Mouse (Mus musculus) adrenal gland, adult 8-10 months (tissue): ENCODE measurements around the gene Pex12. TPM values are rescaled to one million over a fixed set of nuclear protein-coding genes. Genes with fewer than 3 reads are reported as not detected.
"Not testable (repeated sequence)": the region's sequence is repeated elsewhere in the genome, so short reads cannot be mapped to it uniquely, and the experiment has no call there.

Experiments used
- DNase-seq: peaks from one replicate; pipeline ENCODE4 v3.0.0; 2022
- total RNA-seq, 4 experiments: library from RNA; stranded (reverse); gene quantifications; 2 replicates each; pipeline ENCODE4 v1.2.4; 2022

Pex12 gene
- 10 to 100 TPM; 17.3 to 24.2 (median 20.4) TPM for total RNA-seq

DNA sequence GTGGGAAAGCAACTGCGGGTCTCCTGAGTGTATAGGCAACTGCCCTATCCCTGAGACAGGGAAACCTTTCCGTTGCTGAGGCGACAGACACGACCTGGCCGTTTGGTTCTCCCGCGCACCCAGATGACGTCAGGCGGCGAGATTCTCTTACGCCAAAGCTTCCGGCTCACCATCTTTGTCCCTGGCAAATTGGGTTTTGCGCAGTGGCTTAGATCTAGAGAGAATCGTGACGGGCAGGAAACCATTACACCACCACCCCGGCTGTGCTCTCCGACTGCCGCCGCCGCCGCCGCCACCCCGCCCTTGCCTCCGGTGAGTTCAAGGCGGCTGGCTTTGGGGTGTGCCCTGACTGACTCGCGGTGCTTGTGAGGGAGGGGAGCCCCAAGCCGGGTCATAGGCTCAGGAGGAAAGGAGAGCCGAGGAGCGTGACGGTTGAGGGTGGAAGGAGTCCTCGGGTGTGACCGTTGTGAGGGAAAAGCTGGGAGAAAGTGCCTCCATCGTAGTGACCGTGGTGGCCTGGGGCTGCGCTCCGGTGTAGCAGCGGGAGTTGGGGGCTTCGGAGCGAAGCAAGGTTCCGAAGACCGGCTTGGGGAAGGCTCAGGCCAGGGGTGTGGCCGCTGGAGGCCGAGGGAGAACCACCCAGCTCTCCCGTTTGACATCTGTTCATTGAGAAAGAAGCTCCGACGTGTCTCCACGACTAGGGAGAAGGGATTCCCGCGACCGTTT lies at the start of gene Pex12:
Pex12 (minus strand) TSS at position 61 of the 726 bp plus-strand sequence.
- peak; percentile 91 for DNase-seq

DNA sequence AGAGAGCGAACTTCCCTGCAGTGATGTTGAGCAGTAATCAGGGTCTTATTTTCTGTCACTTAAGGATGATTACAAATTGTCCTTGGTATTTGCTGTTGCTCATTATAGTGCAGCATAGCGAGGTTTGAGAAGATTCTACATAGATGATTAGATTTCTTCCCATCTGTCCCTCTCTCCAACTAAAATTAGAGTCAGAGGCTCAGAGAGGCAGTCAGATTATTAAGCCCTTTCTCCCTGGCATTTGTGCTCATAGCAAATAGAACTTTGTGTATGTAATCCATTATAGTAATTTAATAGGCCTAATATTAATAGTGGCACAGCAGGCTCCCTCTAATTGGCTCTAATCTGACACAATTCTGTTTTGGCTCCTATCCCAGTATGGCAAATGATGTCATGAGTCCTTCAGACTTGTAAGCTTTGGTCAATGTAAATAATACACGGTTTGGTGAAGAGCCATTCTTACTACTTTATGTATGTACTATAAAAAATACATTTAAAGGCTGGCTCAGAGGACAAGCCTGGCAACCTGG lies 39.4 kb upstream of the Pex12 start:
- DNase-seq, result no peak

DNA sequence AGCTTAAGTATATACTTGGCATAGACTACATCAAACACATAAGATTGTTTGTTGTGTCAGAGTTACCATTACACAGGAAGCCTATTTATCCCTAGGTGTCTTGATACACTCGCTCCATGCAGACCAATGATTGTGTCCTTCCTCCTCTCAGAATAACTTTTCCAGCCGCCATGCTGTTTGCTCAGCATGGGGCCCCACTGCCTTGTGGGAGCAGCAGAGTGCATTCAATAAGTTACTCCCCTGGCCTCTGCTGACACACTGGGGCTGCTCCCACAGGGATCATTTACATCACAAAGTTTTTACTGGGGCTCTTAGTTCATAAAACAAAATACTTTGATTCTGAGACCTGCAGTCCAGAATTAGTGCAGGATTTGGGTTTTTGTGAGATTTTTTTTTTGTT lies 37.3 kb upstream of the Pex12 start:
- no peak for DNase-seq

DNA sequence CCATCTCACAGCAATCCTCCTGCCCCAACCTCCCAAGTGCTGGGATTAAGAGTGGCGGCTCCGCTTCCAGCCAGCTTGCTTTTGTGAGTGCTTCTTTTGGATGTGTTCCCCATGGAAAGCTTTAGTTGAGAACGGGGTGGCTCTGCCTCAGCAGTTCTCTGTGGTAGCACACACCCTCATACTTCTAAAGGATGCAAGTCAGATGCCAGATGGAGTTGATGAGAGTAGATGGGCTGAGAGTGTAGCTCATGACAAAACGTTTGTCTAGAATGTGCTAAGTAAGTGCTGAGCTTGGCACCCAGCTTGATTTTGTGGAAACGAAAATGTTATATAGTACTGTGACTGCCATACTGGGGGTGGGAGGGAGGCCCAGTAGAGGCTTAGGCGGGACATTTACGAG lies 33.4 kb upstream of the Pex12 start:
- DNase-seq, result no peak

DNA sequence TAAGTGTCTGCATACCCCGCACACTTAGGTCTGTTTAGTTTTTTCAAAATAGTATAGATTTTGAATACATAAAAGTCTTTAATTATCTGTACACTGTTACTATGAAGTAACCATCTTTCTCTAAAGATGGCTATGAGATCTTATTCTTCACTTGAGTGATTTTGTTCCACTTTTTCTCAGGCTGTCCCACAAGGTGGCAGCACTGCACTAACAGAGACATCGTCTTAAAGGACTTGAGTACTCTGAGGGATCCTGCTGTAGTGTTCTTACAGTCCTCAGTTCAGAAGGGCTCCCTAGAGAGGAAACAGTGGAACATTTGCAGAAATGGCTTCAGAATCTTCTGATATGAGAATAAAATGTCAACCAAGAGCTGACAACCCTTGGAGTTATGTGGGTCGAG lies 25.0 kb upstream of the Pex12 start:
- DNase-seq, result peak; percentile 13

DNA sequence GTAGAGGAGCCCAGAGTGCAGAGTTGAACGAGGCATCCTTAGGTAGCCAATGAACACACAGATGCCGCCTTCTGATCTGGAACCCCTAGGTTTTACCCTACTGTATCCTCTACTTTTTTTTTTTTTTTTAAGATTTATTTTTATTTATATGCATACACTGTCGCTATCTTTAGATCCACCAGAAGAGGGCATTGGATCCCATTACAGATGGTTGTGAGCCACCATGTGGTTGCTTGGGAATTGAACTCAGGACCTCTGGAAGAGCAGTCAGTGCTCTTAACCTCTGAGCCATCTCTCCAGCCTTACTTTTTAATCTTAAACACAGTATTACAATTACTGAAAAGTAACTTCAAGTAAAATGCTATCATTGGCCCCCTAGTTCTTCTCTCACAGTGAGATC lies 24.3 kb upstream of the Pex12 start:
- DNase-seq, result not testable (repeated sequence)

DNA sequence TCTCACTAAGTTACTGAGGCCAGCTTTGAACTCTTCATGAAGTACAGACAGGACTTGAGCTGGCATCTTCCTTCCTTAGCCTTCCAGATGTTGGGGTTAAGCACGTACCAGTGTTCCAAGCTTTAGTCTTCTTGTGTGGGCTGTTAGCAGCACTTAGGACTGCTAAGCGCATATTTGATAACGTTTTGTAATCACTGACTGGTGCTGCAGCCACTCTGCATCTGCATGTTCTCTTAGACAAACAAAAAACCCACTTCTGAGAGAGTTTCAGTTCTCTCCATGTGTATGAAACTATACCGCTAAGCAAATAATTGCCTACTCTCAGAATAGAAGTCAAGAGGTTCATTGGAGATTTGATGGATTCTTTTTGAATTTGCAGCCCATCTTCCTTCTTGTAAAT lies 16.7 kb upstream of the Pex12 start:
- no peak for DNase-seq

DNA sequence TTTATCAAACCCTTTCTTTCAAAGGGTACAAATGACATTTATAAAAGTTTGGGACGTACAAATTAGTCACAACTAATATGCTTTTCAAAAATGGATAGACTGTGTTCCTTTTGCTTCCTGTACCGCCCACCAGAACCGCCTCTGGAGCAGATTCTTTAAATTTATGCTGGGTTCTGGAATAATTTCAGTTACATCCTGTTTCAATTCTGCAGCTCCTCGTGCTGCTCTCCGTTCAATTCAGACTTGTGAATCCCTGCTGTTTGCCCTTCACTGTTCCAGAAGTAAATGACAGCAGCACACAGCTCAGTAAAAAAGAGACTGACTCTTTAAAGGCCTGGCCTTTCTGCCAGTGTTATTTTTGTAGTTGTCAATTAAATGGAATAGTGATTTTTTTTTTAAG lies 10.1 kb upstream of the Pex12 start:
- DNase-seq, result no peak

DNA sequence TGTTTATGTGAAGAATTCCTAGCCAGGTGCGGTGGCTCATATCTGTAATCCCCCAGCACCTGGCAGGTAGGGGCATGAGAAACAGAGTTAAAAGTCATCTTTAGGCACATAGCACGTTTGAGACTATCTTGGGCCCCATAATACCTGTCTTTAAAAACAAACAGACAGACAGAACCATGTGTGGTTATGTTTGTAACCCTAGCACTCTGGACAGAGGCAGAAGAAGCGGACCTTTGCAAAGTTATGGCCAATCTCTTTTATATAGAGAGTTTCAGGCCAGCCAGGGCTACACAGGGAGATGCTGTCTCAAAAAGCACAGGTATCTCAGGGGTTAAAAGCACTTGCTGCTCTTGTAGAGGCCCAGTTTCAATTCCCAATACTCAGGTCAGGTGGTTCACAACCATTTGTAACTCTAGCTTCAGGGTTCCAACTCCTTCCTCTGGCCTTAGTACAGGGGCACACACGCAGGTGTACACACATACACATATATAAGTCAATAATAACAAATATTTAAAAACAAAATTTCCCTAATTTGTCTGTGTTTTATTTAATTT lies 4.4 kb upstream of the Pex12 start:
- no peak for DNase-seq

DNA sequence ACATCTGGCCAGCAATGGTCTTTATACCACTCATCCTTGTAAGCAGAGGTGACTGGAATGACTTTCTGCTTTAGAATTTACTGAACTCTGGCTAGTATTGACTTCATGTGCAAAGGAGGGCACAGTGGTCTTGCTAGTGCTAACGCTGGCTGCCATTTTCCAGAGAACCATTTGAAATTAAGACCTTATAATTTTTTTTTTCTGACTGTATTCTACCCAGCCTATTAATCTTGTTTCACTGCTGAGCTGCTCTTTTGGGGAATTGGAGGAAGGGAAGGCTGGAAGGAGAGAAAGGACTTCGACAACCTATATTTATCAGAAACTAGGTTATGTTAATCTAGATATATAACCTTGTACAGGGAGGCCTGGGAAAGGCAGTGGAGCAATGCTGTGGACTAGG lies 2.1 kb upstream of the Pex12 start:
- no peak for DNase-seq

DNA sequence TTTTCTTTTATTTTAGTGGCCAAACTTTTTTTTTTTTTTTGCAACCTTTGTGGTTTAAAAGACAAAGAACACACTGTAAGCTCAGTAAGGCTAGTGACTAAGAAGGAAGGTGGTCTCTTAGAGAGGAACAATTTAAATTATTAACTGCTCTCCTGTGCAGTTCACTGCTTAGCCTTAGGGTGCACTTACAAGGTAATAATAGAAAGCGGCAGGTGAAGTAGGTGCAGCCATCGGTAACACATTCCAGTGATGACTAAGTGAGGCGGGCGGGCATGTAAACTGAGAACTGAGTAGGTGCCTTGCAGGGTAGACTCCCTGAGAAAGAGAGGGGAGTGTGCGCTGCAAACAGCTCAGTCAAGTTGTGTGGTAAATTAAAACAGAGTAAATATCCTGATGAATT lies 1.4 kb upstream of the Pex12 start:
- no peak for DNase-seq

DNA sequence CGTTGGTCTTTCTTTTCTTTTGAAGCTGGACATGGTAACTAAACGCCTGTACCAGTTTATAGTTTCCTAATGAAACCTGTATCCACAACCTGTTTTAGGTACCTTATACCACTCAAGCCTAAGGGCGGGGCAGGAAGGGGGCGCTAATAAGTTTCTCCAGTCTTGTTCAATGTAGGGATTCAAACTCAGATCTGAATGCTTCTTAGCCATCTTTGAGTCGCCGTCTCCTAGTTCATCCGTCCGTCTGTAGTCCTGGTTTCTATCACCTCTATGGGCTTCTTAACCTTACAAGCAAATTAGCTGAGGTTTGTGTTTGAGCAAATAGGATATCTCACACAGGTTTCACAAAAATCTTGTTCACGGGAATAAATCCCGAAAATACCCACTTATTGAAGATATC lies 262 bp downstream of the Pex12 start:
- DNase-seq, result no peak

DNA sequence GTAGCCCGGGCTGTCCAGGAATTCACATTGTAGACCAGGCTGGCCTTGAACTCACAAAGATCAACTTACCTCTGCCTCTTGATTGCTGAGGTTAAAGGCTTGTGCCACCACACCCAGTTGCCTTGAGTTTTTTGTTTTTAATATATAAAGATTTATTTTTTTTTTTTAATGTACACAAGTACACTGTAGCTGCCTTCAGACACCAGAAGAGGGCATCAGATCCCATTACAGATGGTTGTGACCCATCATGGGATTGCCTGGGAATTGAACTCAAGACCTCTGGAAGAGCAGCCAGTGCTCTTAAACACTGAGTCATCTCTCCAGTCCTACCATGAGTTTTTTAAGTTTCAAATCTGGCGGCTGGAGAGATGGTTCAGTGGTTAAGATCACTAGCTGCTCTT lies 955 bp downstream of the Pex12 start:
- no peak for DNase-seq

DNA sequence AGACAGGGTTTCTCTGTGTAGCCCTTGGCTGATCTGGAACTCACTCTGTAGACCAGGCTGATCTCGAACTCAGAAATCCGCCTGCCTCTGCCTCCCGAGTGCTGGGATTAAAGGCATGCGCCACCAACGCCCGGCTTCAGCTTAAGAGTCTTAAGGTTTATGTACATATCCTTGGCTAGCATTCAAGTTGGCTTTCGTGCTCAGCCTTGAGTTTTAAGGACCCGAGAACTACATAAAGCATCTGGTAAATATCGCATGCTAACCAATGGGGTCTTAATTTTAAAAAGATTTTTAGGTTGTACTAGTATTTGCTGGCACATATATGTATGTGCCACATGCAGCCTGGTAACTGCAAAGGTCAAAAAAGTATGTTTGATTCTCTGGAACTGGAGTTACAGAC lies 2.7 kb downstream of the Pex12 start:
- no peak for DNase-seq

DNA sequence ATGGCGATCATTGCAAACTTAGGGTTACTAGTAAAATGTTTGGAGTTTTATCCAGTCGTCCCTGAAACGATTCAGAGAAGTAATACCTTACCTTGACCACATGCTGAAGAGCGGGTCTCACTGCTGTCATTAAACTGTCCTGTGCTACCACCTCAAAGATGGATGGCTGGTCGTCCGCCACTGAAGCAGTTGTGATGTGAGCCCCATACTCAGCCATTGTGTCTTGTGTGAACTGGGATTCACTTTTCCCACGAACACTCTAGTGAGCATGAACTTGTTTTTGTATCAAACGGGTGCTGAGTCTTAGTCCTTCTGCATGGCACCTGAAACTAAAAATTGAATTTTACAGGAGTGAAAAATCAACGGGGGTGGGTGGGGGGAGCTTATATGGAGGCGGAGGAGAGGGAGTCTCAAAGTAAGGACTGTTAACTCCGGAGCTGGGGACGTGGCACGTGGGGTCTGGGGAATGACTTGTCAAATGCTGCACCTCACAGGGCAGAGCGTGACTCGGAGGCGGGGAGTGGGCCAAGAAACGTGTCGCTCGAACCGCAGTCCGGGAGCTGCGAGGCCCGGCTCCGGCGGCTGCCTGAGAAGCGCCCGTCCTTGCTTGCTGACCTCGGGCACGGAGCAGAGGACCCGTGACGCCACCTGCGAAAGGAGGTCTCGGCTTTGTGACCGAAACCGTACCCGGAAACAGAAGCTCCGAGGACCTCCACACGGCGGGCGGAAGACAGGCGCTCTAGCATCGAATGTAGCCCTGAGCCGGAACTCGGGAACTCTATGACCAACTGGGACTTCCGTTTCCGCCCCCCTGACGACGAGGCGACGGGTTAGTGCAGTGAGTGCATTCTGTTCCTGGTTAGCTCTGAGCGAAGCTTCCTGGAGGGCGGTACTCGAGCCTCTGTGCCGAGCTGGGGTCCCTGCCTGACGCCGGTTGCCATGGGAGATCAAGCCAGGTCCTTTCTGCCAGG lies 3.9 kb downstream of the Pex12 start, which contains the start of gene Ap2b1:
Ap2b1 (plus strand) TSS at position 800 of the 971 bp plus-strand sequence.
- peak; percentile 95 for DNase-seq

DNA sequence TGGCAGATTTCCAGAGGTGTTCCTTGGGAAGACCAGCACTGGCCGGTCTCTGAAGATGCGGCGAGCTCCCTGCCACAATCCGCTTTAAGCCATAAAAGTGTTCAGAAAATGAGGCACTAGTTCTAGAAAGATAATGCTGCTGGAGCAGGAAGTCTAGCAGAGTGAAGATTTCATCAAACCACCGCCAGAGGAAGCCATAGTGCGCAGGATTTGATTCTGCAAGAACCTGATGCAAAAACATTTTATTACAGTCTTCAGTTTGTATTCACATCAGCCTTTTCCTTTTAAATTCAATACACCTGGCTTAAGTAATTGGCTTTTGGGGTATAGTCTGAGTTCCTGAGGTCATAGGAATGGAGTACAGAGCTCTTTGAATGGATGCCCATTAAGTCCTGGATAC lies 4.6 kb downstream of the Pex12 start:
- no peak for DNase-seq

DNA sequence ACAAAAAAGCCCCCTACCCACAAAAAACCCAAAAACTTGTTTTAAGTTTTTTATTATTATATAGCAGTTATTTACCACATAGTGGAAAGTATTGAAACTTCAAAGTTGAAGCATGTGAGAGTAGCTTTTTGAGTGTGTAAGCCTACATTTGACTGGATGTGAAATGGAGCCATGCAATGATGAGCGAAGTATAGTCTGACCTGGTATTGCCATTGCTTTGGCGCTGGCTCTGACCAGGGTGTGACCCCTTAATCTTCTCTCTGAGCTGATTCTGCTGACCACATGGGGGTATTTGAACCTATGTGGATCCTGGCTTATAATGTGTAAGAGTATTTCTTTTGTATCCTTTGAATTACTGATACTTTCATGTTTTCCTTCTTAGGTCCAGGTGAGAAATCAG lies 8.3 kb downstream of the Pex12 start:
- no peak for DNase-seq

DNA sequence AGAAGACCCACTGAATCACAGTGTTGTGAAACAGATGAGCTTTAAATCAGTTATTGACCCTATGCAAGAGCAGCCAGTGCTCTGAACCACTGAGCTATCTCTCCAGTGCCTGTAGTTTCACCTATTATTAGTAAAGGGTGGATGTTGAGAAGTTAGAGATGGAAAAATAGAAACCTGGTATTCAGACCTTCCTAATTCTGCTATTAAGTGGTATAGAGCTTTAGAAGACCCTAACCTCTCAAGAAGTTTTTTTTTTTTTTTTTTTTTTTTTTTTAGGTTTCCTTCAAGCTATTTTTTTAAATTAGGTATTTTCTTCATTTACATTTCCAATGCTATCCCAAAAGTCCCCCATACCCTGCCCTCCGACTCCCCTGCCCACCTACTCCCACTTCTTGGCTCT lies 9.2 kb downstream of the Pex12 start:
- DNase-seq, result no peak

DNA sequence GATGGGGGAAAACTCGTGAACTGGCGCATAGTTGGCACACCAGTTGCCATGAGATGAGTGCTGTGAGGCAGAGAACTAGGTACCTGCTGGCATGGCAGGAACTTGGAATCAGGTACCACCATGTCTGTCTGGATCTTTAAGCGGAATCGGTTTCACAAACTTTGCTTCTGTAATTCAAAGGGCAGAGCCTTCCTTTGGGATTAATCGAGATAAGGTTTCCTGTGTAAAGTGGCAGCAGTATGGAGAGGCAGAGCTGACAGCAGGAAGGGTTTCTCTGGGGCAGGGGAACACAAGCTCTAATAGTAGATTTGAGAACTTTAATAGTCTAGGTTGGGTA lies 10.2 kb downstream of the Pex12 start:
- no peak for DNase-seq

DNA sequence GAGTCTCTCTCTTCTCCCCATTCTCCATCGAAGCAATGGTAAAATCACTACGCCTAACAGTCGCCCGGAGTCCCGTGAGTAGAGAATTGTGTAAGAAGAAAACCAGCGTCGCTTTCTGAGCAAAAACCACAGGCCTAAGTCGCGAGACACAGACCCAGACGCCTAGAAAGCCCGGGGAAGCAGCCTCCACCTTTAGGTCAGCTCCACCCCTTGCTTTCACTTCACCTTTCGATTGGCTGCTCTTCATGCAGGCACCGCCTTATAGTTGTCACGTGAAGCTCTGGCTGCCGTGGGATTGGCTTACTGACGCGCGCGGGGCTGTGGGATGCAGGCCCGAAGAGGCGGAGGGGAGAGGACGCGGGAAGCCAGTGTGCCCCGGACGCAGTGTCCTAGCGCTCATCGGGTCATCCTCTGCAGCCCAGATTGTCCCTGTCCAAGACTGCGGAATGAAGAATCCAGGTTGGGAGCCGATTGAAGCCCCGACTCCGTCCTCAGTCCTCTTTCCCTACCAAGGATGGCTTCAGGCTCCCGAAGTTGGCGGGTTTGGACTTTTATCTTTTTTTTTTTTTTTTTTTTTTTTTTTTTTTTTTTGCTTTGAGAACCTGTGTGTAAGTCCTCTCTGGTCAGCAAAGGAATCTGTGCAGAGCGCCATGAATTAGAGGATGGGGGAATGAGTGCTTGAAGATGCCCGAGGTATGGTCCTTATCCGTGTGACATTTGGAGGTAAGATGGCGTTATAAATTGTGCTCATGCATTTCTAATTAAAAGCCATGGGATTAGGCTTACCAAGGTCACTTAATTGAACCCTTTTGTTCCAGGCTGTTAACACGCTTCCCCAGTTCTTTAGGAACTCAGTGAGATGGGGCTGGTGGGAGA lies 10.8 kb downstream of the Pex12 start:
- DNase-seq, result peak; percentile 97

DNA sequence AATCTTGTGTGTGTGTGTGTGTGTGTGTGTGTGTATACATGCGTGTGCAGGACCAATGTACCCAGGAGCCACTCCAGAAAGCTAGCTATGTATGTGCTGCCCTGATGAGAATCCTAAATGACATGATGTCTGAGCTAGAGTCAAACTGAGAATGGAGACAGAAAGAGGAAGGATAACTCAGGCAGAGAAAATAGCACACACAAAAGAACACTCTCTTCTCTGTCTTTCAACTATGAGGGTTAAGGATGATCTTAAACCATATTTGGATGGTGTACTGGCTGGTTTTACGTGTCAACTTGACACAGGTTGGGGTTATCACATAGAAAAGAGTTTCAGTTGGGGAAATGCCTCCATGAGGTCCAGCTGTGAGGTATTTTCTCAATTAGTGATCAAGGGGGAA lies 12.8 kb downstream of the Pex12 start:
- DNase-seq, result no peak

DNA sequence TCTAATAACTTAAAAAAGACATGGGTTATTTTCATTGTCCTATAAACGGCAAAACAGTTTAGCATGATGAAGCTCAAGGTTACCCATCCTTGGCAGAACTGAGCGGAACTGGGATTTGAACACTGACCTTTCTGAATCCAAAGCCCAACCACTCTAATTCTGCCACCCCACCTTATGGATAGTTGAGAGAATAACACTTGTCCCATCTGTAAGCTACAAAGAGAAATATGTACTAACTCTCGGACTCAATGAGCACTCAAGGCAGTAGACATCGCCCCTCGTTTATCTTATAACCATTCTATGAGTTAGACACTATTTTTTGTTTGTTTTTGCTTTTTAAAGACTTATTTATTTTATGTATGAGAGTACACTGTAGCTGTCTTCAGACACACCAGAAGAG lies 13.3 kb downstream of the Pex12 start:
- no peak for DNase-seq
